Mouse (Mus musculus) limb, embryonic 13.5 days (tissue): ENCODE measurements around the gene Marcksl1. TPM values are rescaled to one million over a fixed set of nuclear protein-coding genes. Genes with fewer than 3 reads are reported as not detected.
"Not testable (repeated sequence)": the region's sequence is repeated elsewhere in the genome, so short reads cannot be mapped to it uniquely, and the experiment has no call there.

Source experiments
- ATAC-seq: fragments of 200-750 bp; cut with Nextera tagmentation; 2 replicates; pipeline ENCODE4 v1.8.0; 2017; ENCODE audit warnings: low read depth, moderate number of reproducible peaks, moderate TSS enrichment; ENCODE audit not compliant: low FRiP score
- H3K27ac ChIP-seq: fragments of 300-500 bp; sonication (generic); 2 replicates; pipeline ENCODE4 v1.5.1; 2015; ENCODE audit warnings: inconsistent platforms, mild to moderate bottlenecking, moderate library complexity
- H3K27me3 ChIP-seq: fragments of 300-500 bp; sonication (generic); 2 replicates; pipeline ENCODE4 v1.6.1; 2015; ENCODE audit warnings: mild to moderate bottlenecking, inconsistent platforms
- H3K36me3 ChIP-seq: fragments of 300-500 bp; sonication (generic); 2 replicates; pipeline ENCODE4 v1.6.1; 2015; ENCODE audit warnings: inconsistent platforms, mild to moderate bottlenecking, moderate library complexity
- H3K4me1 ChIP-seq: fragments of 300-500 bp; sonication (generic); 2 replicates; pipeline ENCODE4 v1.6.1; 2015; ENCODE audit warnings: inconsistent platforms
- H3K4me2 ChIP-seq: fragments of 300-500 bp; sonication (generic); replicated peaks from 2 replicates; pipeline ENCODE4 v1.6.1; 2015; ENCODE audit warnings: inconsistent platforms, mild to moderate bottlenecking, moderate library complexity
- H3K4me3 ChIP-seq: fragments of 300-500 bp; sonication (generic); 2 replicates; pipeline ENCODE4 v1.5.1; 2015; ENCODE audit warnings: moderate library complexity, mild to moderate bottlenecking, inconsistent platforms
- H3K9ac ChIP-seq: fragments of 300-500 bp; sonication (generic); 2 replicates; pipeline ENCODE4 v1.6.1; 2015; ENCODE audit warnings: mild to moderate bottlenecking, inconsistent platforms
- H3K9me3 ChIP-seq: fragments of 300-500 bp; sonication (generic); 2 replicates; pipeline ENCODE4 v1.6.1; 2016; ENCODE audit warnings: inconsistent platforms
- WGBS: fragments of 180-500 bp; shearing (Covaris S2); methylation state at CpG from one replicate; pipeline ENCODE4 v1.1.7; 2015; 5-methylcytosine and 5-hydroxymethylcytosine counted together
- polyA plus RNA-seq: library from polyadenylated mRNA; unstranded; fragments of >200 nt; fragmentation: Nextera tagmentation; extraction: Ambion mirVana; gene quantifications from 2 replicates; pipeline ENCODE4 v1.2.1, GENCODE M21; 2015

Gene Marcksl1
- polyA plus RNA-seq, 1 experiment from 2014 or later, result 957 TPM

DNA sequence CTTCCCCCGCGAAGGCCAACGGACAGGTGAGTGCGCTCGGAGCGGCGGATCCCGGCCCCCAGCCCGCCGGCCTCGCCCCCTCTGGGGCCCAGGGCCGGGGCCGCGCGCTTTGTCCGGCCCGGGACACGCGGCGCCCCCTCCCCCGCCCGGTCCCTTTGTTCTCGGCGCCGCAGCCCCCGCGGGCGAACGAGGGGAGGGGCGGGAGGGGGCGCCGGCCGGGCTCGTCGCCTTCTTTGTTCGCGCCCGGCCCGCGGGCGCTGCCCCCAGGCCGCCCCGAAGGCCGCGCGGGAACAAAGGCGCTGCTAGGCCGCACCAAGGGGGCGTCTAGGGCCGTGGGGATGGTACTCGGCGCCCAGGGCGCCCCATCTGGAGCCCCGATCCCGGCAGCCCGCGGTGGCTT lies 510 bp downstream of the Marcksl1 start:
- H3K36me3 ChIP-seq, result peaks cover 38% of the 10 kb centered on the region
- WGBS, result under 1% methylated on average over 51 of the region's 57 CpGs

DNA sequence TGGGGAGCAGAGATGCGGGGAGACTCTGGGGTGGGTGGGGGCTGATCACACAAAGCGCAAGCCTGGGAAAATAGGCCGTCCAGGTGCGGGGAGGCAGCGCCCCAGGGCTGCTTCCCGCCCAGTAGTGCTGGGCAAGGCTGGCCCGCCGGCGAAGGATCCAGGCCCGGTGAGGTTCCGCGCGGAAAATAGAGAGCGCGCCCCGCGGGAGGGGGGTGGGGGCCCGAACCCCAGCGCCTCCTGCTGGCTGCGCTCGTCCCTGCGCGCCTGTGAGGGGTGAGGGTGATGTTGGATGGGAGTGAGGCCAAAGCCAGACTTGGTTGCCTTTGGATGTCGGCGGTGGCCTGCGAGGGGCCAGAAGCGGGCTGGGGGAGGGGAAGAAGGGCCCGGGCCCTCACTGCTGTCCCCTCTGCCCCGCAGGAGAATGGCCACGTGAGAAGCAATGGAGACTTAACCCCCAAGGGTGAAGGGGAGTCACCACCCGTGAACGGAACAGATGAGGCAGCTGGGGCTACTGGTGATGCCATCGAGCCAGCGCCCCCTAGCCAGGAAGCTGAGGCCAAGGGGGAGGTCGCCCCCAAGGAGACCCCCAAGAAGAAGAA lies 1.0 kb downstream of the Marcksl1 start:
- peak overlapping the region; percentile 100 for H3K9ac ChIP-seq
- ATAC-seq, result peak; percentile 30; the same call in 1 of the 2 replicates
- WGBS, result under 1% methylated on average over 35 of the region's 35 CpGs
- no peaks in the 10 kb centered on the region for H3K27me3 ChIP-seq
- no peaks in the 10 kb centered on the region for H3K9me3 ChIP-seq
- peaks cover 37% of the 10 kb centered on the region for H3K4me1 ChIP-seq
- H3K36me3 ChIP-seq, result peaks cover 41% of the 10 kb centered on the region
- H3K27ac ChIP-seq, result peak overlapping the region; percentile 97
- H3K4me3 ChIP-seq, result peak overlapping the region; percentile 99
- peak overlapping the region; percentile 90 for H3K4me2 ChIP-seq

More for the DNA sequence above, 510 bp downstream of the Marcksl1 start:
- ATAC-seq, result no peak; the same call in none of the 2 replicates
- H3K27ac ChIP-seq, result peak overlapping the region; percentile 97
- peak overlapping the region; percentile 99 for H3K4me3 ChIP-seq
- no peaks in the 10 kb centered on the region for H3K9me3 ChIP-seq
- no peaks in the 10 kb centered on the region for H3K27me3 ChIP-seq
- peaks cover 37% of the 10 kb centered on the region for H3K4me1 ChIP-seq
- peak overlapping the region; percentile 100 for H3K9ac ChIP-seq
- peak overlapping the region; percentile 90 for H3K4me2 ChIP-seq

GRCm38 (mm10) chr4:129516925-129517324 lies 3.5 kb downstream of the Marcksl1 start:
- no peak for ATAC-seq
- peak overlapping the region; percentile 58; the same call in 1 of the 2 replicates for H3K27ac ChIP-seq

GRCm38 (mm10) chr4:129518519-129518918 lies 5.1 kb downstream of the Marcksl1 start:
- Histone ChIP-seq H3K4me3 (no peak overlapping the region), H3K36me3 (peaks cover 82% of the 10 kb centered on the region)
- 87% methylated on average over 8 of the region's 8 CpGs for WGBS

More at GRCm38 (mm10) chr4:129516925-129517324, 3.5 kb downstream of the Marcksl1 start:
- Histone ChIP-seq H3K36me3 (peaks cover 66% of the 10 kb centered on the region), H3K4me2 (0 out of 2 replicates have a peak overlapping the region, but pooled peaks have one; percentile 27), H3K4me1 (peaks cover 25% of the 10 kb centered on the region), H3K4me3 (no peak overlapping the region), H3K9ac (no peak overlapping the region; the same call in 1 of the 2 replicates), H3K9me3 (no peaks in the 10 kb centered on the region), H3K27me3 (no peaks in the 10 kb centered on the region)
- WGBS, result 51% methylated on average over 2 of the region's 2 CpGs

GRCm38 (mm10) chr4:129525338-129525737 lies 12.0 kb downstream of the Marcksl1 start:
- no peaks in the 10 kb centered on the region for H3K27me3 ChIP-seq
- H3K4me2 ChIP-seq, result no peak overlapping the region
- 88% methylated on average over 5 of the region's 5 CpGs for WGBS
- H3K27ac ChIP-seq, result no peak overlapping the region
- no peak overlapping the region for H3K4me3 ChIP-seq
- H3K4me1 ChIP-seq, result no peaks in the 10 kb centered on the region
- no peak overlapping the region for H3K9ac ChIP-seq
- peaks cover 94% of the 10 kb centered on the region for H3K36me3 ChIP-seq
- no peaks in the 10 kb centered on the region for H3K9me3 ChIP-seq
- ATAC-seq, result no peak

More at GRCm38 (mm10) chr4:129518519-129518918, 5.1 kb downstream of the Marcksl1 start:
- Histone ChIP-seq H3K4me2 (no peak overlapping the region), H3K9me3 (no peaks in the 10 kb centered on the region), H3K4me1 (peaks cover 19% of the 10 kb centered on the region), H3K27ac (no peak overlapping the region), H3K9ac (no peak overlapping the region), H3K27me3 (no peaks in the 10 kb centered on the region)
- ATAC-seq, result no peak

GRCm38 (mm10) chr4:129525889-129526288 lies 12.5 kb downstream of the Marcksl1 start:
- no peak overlapping the region for H3K9ac ChIP-seq
- H3K4me3 ChIP-seq, result no peak overlapping the region
- H3K36me3 ChIP-seq, result peaks cover 94% of the 10 kb centered on the region
- no peaks in the 10 kb centered on the region for H3K27me3 ChIP-seq
- H3K4me2 ChIP-seq, result no peak overlapping the region
- no peak for ATAC-seq
- 80% methylated on average over 3 of the region's 3 CpGs for WGBS
- no peaks in the 10 kb centered on the region for H3K9me3 ChIP-seq
- no peak overlapping the region for H3K27ac ChIP-seq
- H3K4me1 ChIP-seq, result no peaks in the 10 kb centered on the region

DNA sequence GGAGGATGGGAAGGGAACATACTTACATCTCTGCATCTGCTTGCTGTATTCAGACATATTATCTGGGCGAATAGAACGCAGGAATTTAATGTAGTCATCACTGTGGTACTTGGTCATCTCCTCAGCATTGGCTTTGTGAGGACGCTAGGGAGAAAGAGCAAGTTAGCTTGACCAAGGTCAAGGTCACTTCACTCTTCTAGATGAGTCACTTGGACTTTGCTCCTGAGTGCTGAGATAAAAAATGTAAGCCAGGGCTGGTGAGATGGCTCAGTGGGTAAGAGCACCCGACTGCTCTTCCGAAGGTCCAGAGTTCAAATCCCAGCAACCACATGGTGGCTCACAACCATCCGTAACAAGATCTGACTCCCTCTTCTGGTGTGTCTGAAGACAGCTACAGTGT lies 15.5 kb downstream of the Marcksl1 start:
- H3K27ac ChIP-seq, H3K4me1 ChIP-seq, H3K4me2 ChIP-seq, ATAC-seq, H3K4me3 ChIP-seq, H3K9ac ChIP-seq, H3K9me3 ChIP-seq, H3K27me3 ChIP-seq: not testable (repeated sequence)
- H3K36me3 ChIP-seq, result peaks cover 90% of the 10 kb centered on the region
- 92% methylated on average over 6 of the region's 6 CpGs for WGBS

DNA sequence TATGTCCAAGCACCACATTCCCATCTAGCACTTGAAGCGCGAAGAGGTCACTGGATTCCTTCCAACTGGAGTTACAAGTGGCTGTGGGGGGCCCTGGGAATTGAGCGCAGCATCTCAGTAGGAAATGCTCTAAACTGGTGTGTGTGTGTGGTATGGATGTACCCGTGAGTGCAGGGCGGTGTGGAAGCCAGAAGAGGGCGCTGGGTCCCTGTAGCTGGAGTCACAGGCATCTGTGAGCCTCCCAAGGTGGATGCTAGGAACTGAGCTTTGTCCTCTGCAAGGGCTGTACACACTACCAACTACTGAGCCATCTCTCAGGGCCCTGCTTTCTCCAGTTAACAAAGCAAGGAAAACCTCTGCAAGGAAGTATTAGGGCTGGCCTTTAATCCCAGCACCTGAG lies 26.6 kb downstream of the Marcksl1 start:
- H3K27me3 ChIP-seq, result no peaks in the 10 kb centered on the region
- H3K9me3 ChIP-seq, result no peaks in the 10 kb centered on the region
- H3K4me1 ChIP-seq, result peaks cover 17% of the 10 kb centered on the region
- ATAC-seq, result no peak
- WGBS, result 92% methylated on average over 6 of the region's 6 CpGs
- H3K36me3 ChIP-seq, result peaks cover 45% of the 10 kb centered on the region
- no peak overlapping the region for H3K9ac ChIP-seq
- H3K4me3 ChIP-seq, result no peak overlapping the region; the same call in 1 of the 2 replicates
- H3K4me2 ChIP-seq, result no peak overlapping the region
- no peak overlapping the region for H3K27ac ChIP-seq

- Histone ChIP-seq H3K9me3 (no peaks in the 10 kb centered on the region), H3K9ac (peak overlapping the region; percentile 92), H3K4me1 (peaks cover 17% of the 10 kb centered on the region), H3K27me3 (no peaks in the 10 kb centered on the region), H3K36me3 (peaks cover 29% of the 10 kb centered on the region), H3K4me3 (peak overlapping the region; percentile 84), H3K27ac (peak overlapping the region; percentile 73; the same call in 1 of the 2 replicates), H3K4me2 (peak overlapping the region; percentile 75)
- ATAC-seq, result 0 out of 2 replicates have a peak, but pooled peaks have one; percentile 4
- under 1% methylated on average over 30 of the region's 30 CpGs for WGBS
These were observed 28.6 kb downstream of the Marcksl1 start for GRCm38 (mm10) chr4:129541868-129542591.

DNA sequence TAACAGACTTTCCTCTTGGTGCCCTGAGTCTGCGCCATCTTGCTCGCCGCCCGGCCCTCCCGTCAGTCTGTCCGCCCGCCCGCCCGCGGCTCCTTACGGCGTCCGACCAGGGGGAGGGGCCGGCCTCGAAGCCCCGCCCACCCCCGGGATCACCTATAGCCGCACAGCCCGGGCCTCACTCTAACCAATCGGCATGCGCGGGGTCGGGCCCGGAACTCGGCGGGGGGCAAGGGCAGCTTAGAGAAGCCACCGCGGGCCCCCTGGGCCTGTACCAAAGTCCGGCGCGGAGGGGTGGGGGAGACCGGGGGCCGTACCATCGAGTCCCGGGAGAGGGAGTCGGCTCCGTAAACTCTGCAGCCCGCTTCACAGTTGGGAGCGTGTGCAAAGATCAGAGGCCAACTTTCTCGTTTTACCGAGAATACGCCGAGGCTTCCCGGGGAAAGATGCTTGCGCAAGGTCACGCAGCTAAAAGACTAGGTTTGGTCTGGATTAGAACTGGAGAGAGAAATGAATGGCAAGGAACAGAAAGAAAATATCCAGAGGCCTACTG lies 29.3 kb downstream of the Marcksl1 start, which contains the start of gene Hdac1:
TSS of gene Hdac1 (minus strand) at position 122 of the 550 bp plus-strand sequence.
- Histone ChIP-seq H3K36me3 (peaks cover 25% of the 10 kb centered on the region), H3K27me3 (no peaks in the 10 kb centered on the region), H3K4me3 (peak within 1 kb of the TSS; percentile 84), H3K9ac (peak within 1 kb of the TSS; percentile 92), H3K27ac (peak within 1 kb of the TSS; percentile 74), H3K4me1 (peaks cover 17% of the 10 kb centered on the region), H3K4me2 (peak within 1 kb of the TSS; percentile 75), H3K9me3 (no peaks in the 10 kb centered on the region)
- peak; percentile 98 for ATAC-seq
- WGBS, result 1% methylated on average over 39 of the region's 46 CpGs

DNA sequence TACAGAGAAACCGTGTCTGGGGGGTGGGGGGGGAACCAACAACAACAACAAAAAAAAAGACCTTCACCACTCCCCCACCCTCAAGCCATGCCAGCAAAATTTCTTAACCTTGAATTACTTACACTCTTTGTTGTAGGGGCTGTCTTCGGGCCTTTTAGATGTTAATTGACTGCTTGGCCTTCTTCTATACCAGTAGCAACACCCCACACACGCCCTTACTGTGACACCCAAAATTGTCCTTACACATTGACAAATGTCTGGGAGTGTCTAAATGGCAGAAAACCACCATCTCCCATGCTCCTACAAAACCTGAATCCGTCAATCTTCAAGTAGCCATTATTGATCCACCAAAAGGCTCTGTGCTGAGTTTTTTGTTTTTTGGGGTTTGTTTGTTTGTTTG lies 30.7 kb downstream of the Marcksl1 start:
- no peaks in the 10 kb centered on the region for H3K27me3 ChIP-seq
- H3K9me3 ChIP-seq, result no peaks in the 10 kb centered on the region
- H3K4me2 ChIP-seq, result no peak overlapping the region
- ATAC-seq, result no peak
- no peak overlapping the region for H3K4me3 ChIP-seq
- no peak overlapping the region for H3K27ac ChIP-seq
- peaks cover 17% of the 10 kb centered on the region for H3K4me1 ChIP-seq
- WGBS, result 86% methylated on average over 4 of the region's 4 CpGs
- H3K9ac ChIP-seq, result no peak overlapping the region
- peaks cover 17% of the 10 kb centered on the region for H3K36me3 ChIP-seq

DNA sequence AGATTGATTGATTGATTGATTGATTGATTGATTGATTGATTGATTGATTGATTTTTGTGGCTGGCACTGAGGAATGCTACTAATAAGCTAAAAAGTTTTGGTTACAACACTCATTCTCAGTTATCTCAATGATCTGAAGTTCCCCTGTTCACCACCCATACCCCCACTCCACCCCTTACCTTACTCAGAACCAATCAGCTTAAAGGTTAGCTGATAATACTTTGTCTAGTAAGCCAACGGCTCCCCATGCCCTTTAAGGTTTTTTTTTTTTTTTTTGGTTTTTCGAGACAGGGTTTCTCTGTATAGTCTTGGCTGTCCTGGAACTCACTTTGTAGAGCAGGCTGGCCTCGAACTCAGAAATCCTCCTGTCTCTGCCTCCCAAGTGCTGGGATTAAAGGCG lies 34.2 kb downstream of the Marcksl1 start:
- not testable (repeated sequence) for H3K9me3 ChIP-seq, H3K4me3 ChIP-seq, H3K27ac ChIP-seq, H3K27me3 ChIP-seq, H3K4me2 ChIP-seq, ATAC-seq, H3K9ac ChIP-seq, H3K4me1 ChIP-seq, H3K36me3 ChIP-seq
- WGBS, result 88% methylated on average over 4 of the region's 4 CpGs
